Mouse (Mus musculus): ENCODE data around the gene Eml1.
A peak's percentile ranks its signal among the peaks of the same experiment; 100 is the strongest.
"Not testable (repeated sequence)": the region's sequence is repeated elsewhere in the genome, so short reads cannot be mapped to it uniquely, and the experiment has no call there.

The Eml1 gene

GRCm38 (mm10) chr12:108480704-108481365, 110.1 kb downstream of the Eml1 start:
- DNase-seq = no peak

- no peak for DNase-seq
Measured at GRCm38 (mm10) chr12:108489076-108489475, 118.3 kb downstream of the Eml1 start.

- DNase-seq = no peak
Measured at GRCm38 (mm10) chr12:108489741-108490140, 119.0 kb downstream of the Eml1 start.

- DNase-seq = no peak
Measured at GRCm38 (mm10) chr12:108490336-108490735, 119.6 kb downstream of the Eml1 start.

- DNase-seq = no peak
Measured at GRCm38 (mm10) chr12:108490954-108491353, 120.2 kb downstream of the Eml1 start.

- DNase-seq = peak; percentile 48
Measured at GRCm38 (mm10) chr12:108494011-108494541, 123.3 kb downstream of the Eml1 start.

GRCm38 (mm10) chr12:108495455-108496235, 124.9 kb downstream of the Eml1 start:
- DNase-seq = no peak

GRCm38 (mm10) chr12:108503064-108503463, 132.3 kb downstream of the Eml1 start:
- no peak for DNase-seq

- no peak for DNase-seq
Measured at GRCm38 (mm10) chr12:108503582-108503981, 132.8 kb downstream of the Eml1 start.

- no peak for DNase-seq
Measured at GRCm38 (mm10) chr12:108505846-108506245, 135.1 kb downstream of the Eml1 start.

GRCm38 (mm10) chr12:108507046-108507445, 136.3 kb downstream of the Eml1 start:
- DNase-seq = not testable (repeated sequence)

GRCm38 (mm10) chr12:108510571-108510970, 139.8 kb downstream of the Eml1 start:
- peak; percentile 58 for DNase-seq

- peak; percentile 56 for DNase-seq
Measured at GRCm38 (mm10) chr12:108511009-108511408, 140.3 kb downstream of the Eml1 start.

GRCm38 (mm10) chr12:108515464-108515863, 144.7 kb downstream of the Eml1 start:
- no peak for DNase-seq

- no peak for DNase-seq
Measured at GRCm38 (mm10) chr12:108519374-108519773, 148.6 kb downstream of the Eml1 start.

GRCm38 (mm10) chr12:108529214-108529613, 158.5 kb downstream of the Eml1 start:
- DNase-seq = peak; percentile 65

- DNase-seq = no peak
Measured at GRCm38 (mm10) chr12:108534484-108534883, 163.7 kb downstream of the Eml1 start.

- no peak for DNase-seq
Measured at GRCm38 (mm10) chr12:108536461-108536860, 165.7 kb downstream of the Eml1 start.

- DNase-seq = peak; percentile 63
Measured at GRCm38 (mm10) chr12:108541088-108541487, 170.3 kb downstream of the Eml1 start.

- DNase-seq = no peak
Measured at GRCm38 (mm10) chr12:108546508-108547153, 175.9 kb downstream of the Eml1 start.

- DNase-seq = no peak
Measured at GRCm38 (mm10) chr12:108547251-108547875, 176.6 kb downstream of the Eml1 start.

- DNase-seq = no peak
Measured at GRCm38 (mm10) chr12:108551731-108552130, 181.0 kb downstream of the Eml1 start.

- no peak for DNase-seq
Measured at GRCm38 (mm10) chr12:108553079-108553478, 182.3 kb downstream of the Eml1 start.

Measured in right cerebral cortex, adult 18-20 months (tissue).